Mouse (Mus musculus): ENCODE results near the gene Pomt1.
A peak's percentile ranks its signal among the peaks of the same experiment; 100 is the strongest.

The Pomt1 gene

GRCm38 (mm10) chr2:32246741-32247140 is 10.4 kb downstream of the Pomt1 start:
- DNase-seq (ENCODE audit: low read depth, low spot score): no peak
- Histone ChIP-seq H3K36me3 (ENCODE audit: control insufficient read depth, insufficient read depth, low read length, poor library complexity, severe bottlenecking) (no peaks in the 10 kb centered on the region; the same call in none of the 2 replicates), H3K27me3 (ENCODE audit: control insufficient read depth, insufficient read depth, low read length, poor library complexity, severe bottlenecking) (no peaks in the 10 kb centered on the region)

- Histone ChIP-seq H3K27me3 (ENCODE audit: control insufficient read depth, insufficient read depth, low read length, poor library complexity, severe bottlenecking) (no peaks in the 10 kb centered on the region), H3K36me3 (ENCODE audit: control insufficient read depth, insufficient read depth, low read length, poor library complexity, severe bottlenecking) (no peaks in the 10 kb centered on the region; the same call in none of the 2 replicates)
- no peak for DNase-seq (ENCODE audit: low read depth, low spot score)
Observed at GRCm38 (mm10) chr2:32248377-32249361, 12.3 kb downstream of the Pomt1 start.

GRCm38 (mm10) chr2:32251791-32252527 is 15.6 kb downstream of the Pomt1 start:
- H3K36me3 ChIP-seq (ENCODE audit: control insufficient read depth, insufficient read depth, low read length, poor library complexity, severe bottlenecking): no peaks in the 10 kb centered on the region; the same call in 1 of the 2 replicates
- DNase-seq (ENCODE audit: low read depth, low spot score): no peak

GRCm38 (mm10) chr2:32252658-32253057 is 16.3 kb downstream of the Pomt1 start:
- Histone ChIP-seq H3K36me3 (ENCODE audit: control insufficient read depth, insufficient read depth, low read length, poor library complexity, severe bottlenecking) (no peaks in the 10 kb centered on the region), H3K27me3 (ENCODE audit: control insufficient read depth, insufficient read depth, low read length, poor library complexity, severe bottlenecking) (no peaks in the 10 kb centered on the region)
- no peak for DNase-seq (ENCODE audit: low read depth, low spot score)

More at GRCm38 (mm10) chr2:32251791-32252527, 15.6 kb downstream of the Pomt1 start:
- no peaks in the 10 kb centered on the region for H3K27me3 ChIP-seq (ENCODE audit: control insufficient read depth, insufficient read depth, low read length, poor library complexity, severe bottlenecking)

GRCm38 (mm10) chr2:32253352-32253751 is 17.0 kb downstream of the Pomt1 start:
- H3K27me3 ChIP-seq (ENCODE audit: control insufficient read depth, insufficient read depth, low read length, poor library complexity, severe bottlenecking): no peaks in the 10 kb centered on the region
- H3K36me3 ChIP-seq (ENCODE audit: control insufficient read depth, insufficient read depth, low read length, poor library complexity, severe bottlenecking): no peaks in the 10 kb centered on the region
- no peak for DNase-seq (ENCODE audit: low read depth, low spot score)

- H3K36me3 ChIP-seq (ENCODE audit: control insufficient read depth, insufficient read depth, low read length, poor library complexity, severe bottlenecking): no peaks in the 10 kb centered on the region
- no peaks in the 10 kb centered on the region for H3K27me3 ChIP-seq (ENCODE audit: control insufficient read depth, insufficient read depth, low read length, poor library complexity, severe bottlenecking)
- no peak for DNase-seq (ENCODE audit: low read depth, low spot score)
Observed at GRCm38 (mm10) chr2:32254563-32254962, 18.2 kb downstream of the Pomt1 start.

- no peak for DNase-seq (ENCODE audit: low read depth, low spot score)
- no peaks in the 10 kb centered on the region for H3K36me3 ChIP-seq (ENCODE audit: control insufficient read depth, insufficient read depth, low read length, poor library complexity, severe bottlenecking)
- H3K27me3 ChIP-seq (ENCODE audit: control insufficient read depth, insufficient read depth, low read length, poor library complexity, severe bottlenecking): no peaks in the 10 kb centered on the region
Observed at GRCm38 (mm10) chr2:32256273-32256672, 19.9 kb downstream of the Pomt1 start.

GRCm38 (mm10) chr2:32258887-32259533 is 22.6 kb downstream of the Pomt1 start:
- DNase-seq (ENCODE audit: low read depth, low spot score): no peak
- Histone ChIP-seq H3K27me3 (ENCODE audit: control insufficient read depth, insufficient read depth, low read length, poor library complexity, severe bottlenecking) (no peaks in the 10 kb centered on the region), H3K36me3 (ENCODE audit: control insufficient read depth, insufficient read depth, low read length, poor library complexity, severe bottlenecking) (no peaks in the 10 kb centered on the region)

GRCm38 (mm10) chr2:32259657-32260417 is 23.4 kb downstream of the Pomt1 start, which contains the start of gene Uck1:
Gene Uck1, minus strand, starts transcription at chr2:32260159.
- no peaks in the 10 kb centered on the region for H3K27me3 ChIP-seq (ENCODE audit: control insufficient read depth, insufficient read depth, low read length, poor library complexity, severe bottlenecking)
- DNase-seq (ENCODE audit: low read depth, low spot score): peak; percentile 94
- H3K36me3 ChIP-seq (ENCODE audit: control insufficient read depth, insufficient read depth, low read length, poor library complexity, severe bottlenecking): no peaks in the 10 kb centered on the region

- peak; percentile 86 for DNase-seq (ENCODE audit: low read depth, low spot score)
- Histone ChIP-seq H3K36me3 (ENCODE audit: control insufficient read depth, insufficient read depth, low read length, poor library complexity, severe bottlenecking) (no peaks in the 10 kb centered on the region), H3K27me3 (ENCODE audit: control insufficient read depth, insufficient read depth, low read length, poor library complexity, severe bottlenecking) (no peaks in the 10 kb centered on the region)
Observed at GRCm38 (mm10) chr2:32260635-32261034, 24.2 kb downstream of the Pomt1 start.

- no peak for DNase-seq (ENCODE audit: low read depth, low spot score)
- H3K36me3 ChIP-seq (ENCODE audit: control insufficient read depth, insufficient read depth, low read length, poor library complexity, severe bottlenecking): peaks cover 6% of the 10 kb centered on the region; the same call in 1 of the 2 replicates
- H3K27me3 ChIP-seq (ENCODE audit: control insufficient read depth, insufficient read depth, low read length, poor library complexity, severe bottlenecking): no peaks in the 10 kb centered on the region
Observed at GRCm38 (mm10) chr2:32275823-32276222, 39.4 kb downstream of the Pomt1 start.

GRCm38 (mm10) chr2:32282289-32282688 is 45.9 kb downstream of the Pomt1 start:
- Histone ChIP-seq H3K36me3 (ENCODE audit: control insufficient read depth, insufficient read depth, low read length, poor library complexity, severe bottlenecking) (peaks cover 6% of the 10 kb centered on the region; the same call in 1 of the 2 replicates), H3K27me3 (ENCODE audit: control insufficient read depth, insufficient read depth, low read length, poor library complexity, severe bottlenecking) (no peaks in the 10 kb centered on the region)
- DNase-seq (ENCODE audit: low read depth, low spot score): no peak

- Histone ChIP-seq H3K36me3 (ENCODE audit: control insufficient read depth, insufficient read depth, low read length, poor library complexity, severe bottlenecking) (peaks cover 6% of the 10 kb centered on the region; the same call in 1 of the 2 replicates), H3K27me3 (ENCODE audit: control insufficient read depth, insufficient read depth, low read length, poor library complexity, severe bottlenecking) (no peaks in the 10 kb centered on the region)
- peak; percentile 78 for DNase-seq (ENCODE audit: low read depth, low spot score)
Observed at GRCm38 (mm10) chr2:32282727-32283126, 46.3 kb downstream of the Pomt1 start.

- Histone ChIP-seq H3K36me3 (ENCODE audit: control insufficient read depth, insufficient read depth, low read length, poor library complexity, severe bottlenecking) (no peaks in the 10 kb centered on the region), H3K27me3 (ENCODE audit: control insufficient read depth, insufficient read depth, low read length, poor library complexity, severe bottlenecking) (no peaks in the 10 kb centered on the region)
- no peak for DNase-seq (ENCODE audit: low read depth, low spot score)
Observed at GRCm38 (mm10) chr2:32283986-32284385, 47.6 kb downstream of the Pomt1 start.

All from splenic B cell, adult 2 months (primary cell).